Mouse (Mus musculus): ENCODE measurements around the gene Fam177a. TPM values are rescaled to one million over a fixed set of nuclear protein-coding genes. Genes with fewer than 3 reads are reported as not detected.
A peak's percentile ranks its signal among the peaks of the same experiment; 100 is the strongest.
"Not testable (repeated sequence)": the region's sequence is repeated elsewhere in the genome, so short reads cannot be mapped to it uniquely, and the experiment has no call there.

Gene Fam177a
- 10.0 and 14.5 TPM in 2 replicates for polyA plus RNA-seq (2014; fragmentation: Nextera tagmentation; extraction: Ambion mirVana)

DNA sequence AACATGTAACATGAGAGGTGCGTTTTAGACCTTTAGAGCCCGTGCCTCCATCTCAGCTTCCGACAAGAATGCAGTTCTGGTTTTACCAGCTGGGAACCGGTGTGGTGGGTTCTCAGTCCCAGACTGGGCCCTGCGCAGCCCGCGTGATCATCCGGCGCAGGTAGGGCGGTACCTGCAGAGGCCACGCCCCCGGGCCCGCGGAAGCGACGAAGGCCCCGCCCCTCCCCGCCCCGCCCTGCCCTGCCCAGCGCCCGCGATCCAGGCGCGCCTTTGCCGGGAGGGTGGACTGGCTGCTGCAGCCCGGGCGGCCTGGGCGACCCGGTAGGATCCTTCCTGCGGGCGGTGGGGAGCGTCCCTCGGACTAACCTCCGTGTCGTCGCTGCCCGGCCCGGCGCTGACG is at the start of gene Fam177a:
Gene Fam177a (plus strand): TSS at position 228 of the 400 bp plus-strand sequence.
- not testable (repeated sequence) for H3K36me3 ChIP-seq (ENCODE audit: control insufficient read depth, insufficient read depth, low read length); H3K27me3 ChIP-seq (ENCODE audit: control insufficient read depth, insufficient read depth, low read length); H3K27ac ChIP-seq (ENCODE audit: low read depth, low read length); H3K4me2 ChIP-seq (replicated peaks; ENCODE audit: low read depth, low read length); H3K4me1 ChIP-seq (ENCODE audit: control insufficient read depth, insufficient read depth, low read length); H3K9me3 ChIP-seq (ENCODE audit: control insufficient read depth, low read length); H3K4me3 ChIP-seq (ENCODE audit: low read length); H3K9ac ChIP-seq (ENCODE audit: low read depth, low read length)
- ATAC-seq (ENCODE audit: low FRiP score, low TSS enrichment): peak; percentile 96
- no CpG with 5 or more reads among the region's 40 CpGs for WGBS

GRCm38 (mm10) chr12:55075296-55075695 is 49.0 kb upstream of the Fam177a start:
- H3K4me3 ChIP-seq (ENCODE audit: low read length): no peak overlapping the region
- no peak for ATAC-seq (ENCODE audit: low FRiP score, low TSS enrichment)
- no peaks in the 10 kb centered on the region for H3K9me3 ChIP-seq (ENCODE audit: control insufficient read depth, low read length)
- H3K27me3 ChIP-seq (ENCODE audit: control insufficient read depth, insufficient read depth, low read length): no peaks in the 10 kb centered on the region
- no peaks in the 10 kb centered on the region for H3K36me3 ChIP-seq (ENCODE audit: control insufficient read depth, insufficient read depth, low read length)
- H3K4me1 ChIP-seq (ENCODE audit: control insufficient read depth, insufficient read depth, low read length): no peaks in the 10 kb centered on the region
- H3K4me2 ChIP-seq (replicated peaks; ENCODE audit: low read depth, low read length): no peak overlapping the region
- H3K27ac ChIP-seq (ENCODE audit: low read depth, low read length): no peak overlapping the region
- no peak overlapping the region for H3K9ac ChIP-seq (ENCODE audit: low read depth, low read length)
- 98% methylated on average over 2 of the region's 2 CpGs for WGBS

GRCm38 (mm10) chr12:55078706-55079105 is 45.6 kb upstream of the Fam177a start:
- not testable (repeated sequence) for H3K9ac ChIP-seq (ENCODE audit: low read depth, low read length); H3K36me3 ChIP-seq (ENCODE audit: control insufficient read depth, insufficient read depth, low read length); H3K27me3 ChIP-seq (ENCODE audit: control insufficient read depth, insufficient read depth, low read length); H3K4me3 ChIP-seq (ENCODE audit: low read length); H3K9me3 ChIP-seq (ENCODE audit: control insufficient read depth, low read length); H3K4me1 ChIP-seq (ENCODE audit: control insufficient read depth, insufficient read depth, low read length); ATAC-seq (ENCODE audit: low FRiP score, low TSS enrichment); H3K4me2 ChIP-seq (replicated peaks; ENCODE audit: low read depth, low read length); H3K27ac ChIP-seq (ENCODE audit: low read depth, low read length)
- WGBS: 48% methylated on average over 2 of the region's 2 CpGs

DNA sequence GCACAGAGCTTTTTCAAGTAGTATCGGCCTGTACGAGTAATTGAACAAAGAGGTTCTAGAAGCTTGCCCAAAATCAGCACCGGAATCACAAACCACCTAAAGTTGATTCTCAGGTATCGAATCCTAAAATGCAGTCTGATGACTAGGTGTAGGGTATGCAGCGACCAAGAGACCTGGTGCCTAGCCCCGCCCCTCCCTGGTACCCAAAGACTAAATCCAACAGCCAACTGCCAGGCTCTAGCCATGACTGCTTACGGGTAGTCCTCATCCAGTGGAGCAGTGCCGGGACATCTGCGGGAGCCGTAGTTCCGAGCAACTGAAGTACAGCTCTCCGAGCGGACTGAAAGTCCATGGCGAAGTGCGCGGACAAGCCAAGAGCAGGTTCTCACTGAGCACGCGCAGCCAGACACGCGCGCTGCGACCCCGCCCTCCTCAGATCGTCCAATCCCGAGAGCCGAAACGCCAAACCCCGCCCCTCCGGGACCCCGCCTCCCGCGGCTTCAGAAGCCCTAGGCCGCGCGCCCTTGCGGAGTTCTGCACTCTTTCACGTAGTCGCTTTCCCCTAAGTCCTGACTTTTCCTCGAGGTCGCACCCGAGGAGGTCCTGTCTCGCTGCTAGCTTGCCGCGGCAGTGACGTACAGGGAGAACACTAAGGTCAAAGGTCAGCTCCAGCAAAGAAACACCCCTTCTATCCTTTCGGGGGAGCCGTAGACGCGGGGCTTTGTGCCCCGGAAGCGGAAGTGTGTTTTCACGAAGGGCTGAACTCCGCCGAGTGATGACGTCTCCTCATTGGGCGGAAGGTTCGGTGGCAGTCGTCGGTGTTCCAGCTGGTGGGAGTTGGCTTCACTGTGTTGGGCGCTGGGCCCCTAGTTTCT is 44.3 kb upstream of the Fam177a start, which contains the start of the genes 2700097O09Rik and Srp54a:
Gene 2700097O09Rik (minus strand): TSS at position 385 of the 875 bp plus-strand sequence.
Gene Srp54a (plus strand): TSS at position 537 of the 875 bp plus-strand sequence.
- Histone ChIP-seq H3K4me3 (ENCODE audit: low read length) (peak within 1 kb of the TSS; percentile 61), H3K9ac (ENCODE audit: low read depth, low read length) (peak within 1 kb of the TSS; percentile 70), H3K27ac (ENCODE audit: low read depth, low read length) (peak within 1 kb of the TSS; percentile 73; the same call in 1 of the 2 replicates), H3K4me2 (replicated peaks; ENCODE audit: low read depth, low read length) (peak within 1 kb of the TSS; percentile 50)
- not testable (repeated sequence) for H3K36me3 ChIP-seq (ENCODE audit: control insufficient read depth, insufficient read depth, low read length); H3K4me1 ChIP-seq (ENCODE audit: control insufficient read depth, insufficient read depth, low read length); H3K27me3 ChIP-seq (ENCODE audit: control insufficient read depth, insufficient read depth, low read length); H3K9me3 ChIP-seq (ENCODE audit: control insufficient read depth, low read length)
- WGBS: under 1% methylated on average over 52 of the region's 60 CpGs
- ATAC-seq (ENCODE audit: low FRiP score, low TSS enrichment): peak; percentile 98

DNA sequence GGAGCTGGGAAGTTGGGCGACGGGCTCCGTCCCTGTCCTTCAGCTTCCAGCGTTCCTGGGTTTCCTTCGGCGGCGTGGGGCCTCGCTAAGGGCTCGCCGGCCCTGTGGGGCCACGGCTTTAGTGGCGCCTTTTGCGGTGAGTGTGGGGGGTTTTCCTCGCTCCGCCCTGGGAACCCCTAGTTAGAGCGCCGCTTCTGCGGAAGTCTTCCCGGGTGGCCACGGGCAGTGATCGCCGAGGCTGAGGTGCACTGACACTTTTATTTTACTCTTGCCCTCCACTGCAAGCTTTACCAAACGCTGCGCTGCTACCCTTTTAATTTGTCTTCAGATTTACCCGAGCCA is 43.7 kb upstream of the Fam177a start:
- not testable (repeated sequence) for H3K36me3 ChIP-seq (ENCODE audit: control insufficient read depth, insufficient read depth, low read length)

GRCm38 (mm10) chr12:55092127-55092526 is 32.1 kb upstream of the Fam177a start:
- WGBS: 83% methylated on average over 1 of the region's 7 CpGs
- not testable (repeated sequence) for H3K27ac ChIP-seq (ENCODE audit: low read depth, low read length); H3K9me3 ChIP-seq (ENCODE audit: control insufficient read depth, low read length); H3K9ac ChIP-seq (ENCODE audit: low read depth, low read length); H3K27me3 ChIP-seq (ENCODE audit: control insufficient read depth, insufficient read depth, low read length); H3K4me2 ChIP-seq (replicated peaks; ENCODE audit: low read depth, low read length); H3K4me1 ChIP-seq (ENCODE audit: control insufficient read depth, insufficient read depth, low read length); ATAC-seq (ENCODE audit: low FRiP score, low TSS enrichment); H3K4me3 ChIP-seq (ENCODE audit: low read length); H3K36me3 ChIP-seq (ENCODE audit: control insufficient read depth, insufficient read depth, low read length)

More for the DNA sequence above, 43.7 kb upstream of the Fam177a start:
- under 1% methylated on average over 25 of the region's 25 CpGs for WGBS
- H3K9me3 ChIP-seq (ENCODE audit: control insufficient read depth, low read length); H3K4me1 ChIP-seq (ENCODE audit: control insufficient read depth, insufficient read depth, low read length); H3K27me3 ChIP-seq (ENCODE audit: control insufficient read depth, insufficient read depth, low read length): not testable (repeated sequence)
- H3K4me3 ChIP-seq (ENCODE audit: low read length): peak overlapping the region; percentile 61
- H3K27ac ChIP-seq (ENCODE audit: low read depth, low read length): peak overlapping the region; percentile 69; the same call in 1 of the 2 replicates
- H3K9ac ChIP-seq (ENCODE audit: low read depth, low read length): peak overlapping the region; percentile 70
- peak; percentile 54; the same call in 1 of the 2 replicates for ATAC-seq (ENCODE audit: low FRiP score, low TSS enrichment)
- H3K4me2 ChIP-seq (replicated peaks; ENCODE audit: low read depth, low read length): peak overlapping the region; percentile 37

- not testable (repeated sequence) for H3K36me3 ChIP-seq (ENCODE audit: control insufficient read depth, insufficient read depth, low read length); H3K4me2 ChIP-seq (replicated peaks; ENCODE audit: low read depth, low read length); ATAC-seq (ENCODE audit: low FRiP score, low TSS enrichment); H3K4me3 ChIP-seq (ENCODE audit: low read length); H3K27ac ChIP-seq (ENCODE audit: low read depth, low read length); H3K27me3 ChIP-seq (ENCODE audit: control insufficient read depth, insufficient read depth, low read length); H3K4me1 ChIP-seq (ENCODE audit: control insufficient read depth, insufficient read depth, low read length); H3K9me3 ChIP-seq (ENCODE audit: control insufficient read depth, low read length); H3K9ac ChIP-seq (ENCODE audit: low read depth, low read length)
- WGBS: no CpG with 5 or more reads among the region's 7 CpGs
These were observed 11.7 kb upstream of the Fam177a start for GRCm38 (mm10) chr12:55112616-55113015.

DNA sequence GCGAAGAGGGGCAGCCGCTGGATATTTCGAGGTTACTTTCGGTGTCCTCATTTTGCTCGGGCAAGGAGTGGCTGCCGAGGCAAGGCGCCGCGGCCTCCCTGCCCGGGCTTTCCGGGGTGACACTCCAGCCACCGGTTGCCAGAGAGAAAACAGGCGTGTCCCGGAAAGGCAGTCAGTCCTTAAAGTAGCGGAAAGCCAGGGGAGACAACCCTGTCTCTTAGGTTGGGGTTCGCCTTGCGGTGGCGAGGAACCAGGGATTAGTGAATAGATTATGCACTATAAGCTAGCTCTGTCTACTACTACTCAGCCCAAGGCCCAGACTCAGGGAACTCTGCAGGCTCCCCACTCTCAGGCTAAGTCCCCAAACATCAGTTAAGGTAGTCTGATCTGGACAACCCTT is 462 bp downstream of the Fam177a start:
- H3K4me2 ChIP-seq (replicated peaks; ENCODE audit: low read depth, low read length); H3K9ac ChIP-seq (ENCODE audit: low read depth, low read length); H3K27ac ChIP-seq (ENCODE audit: low read depth, low read length); H3K9me3 ChIP-seq (ENCODE audit: control insufficient read depth, low read length); H3K4me1 ChIP-seq (ENCODE audit: control insufficient read depth, insufficient read depth, low read length); H3K4me3 ChIP-seq (ENCODE audit: low read length); H3K27me3 ChIP-seq (ENCODE audit: control insufficient read depth, insufficient read depth, low read length); H3K36me3 ChIP-seq (ENCODE audit: control insufficient read depth, insufficient read depth, low read length): not testable (repeated sequence)
- no CpG with 5 or more reads among the region's 18 CpGs for WGBS
- peak; percentile 43; the same call in 1 of the 2 replicates for ATAC-seq (ENCODE audit: low FRiP score, low TSS enrichment)

GRCm38 (mm10) chr12:55135540-55135939 is 11.3 kb downstream of the Fam177a start:
- no CpG with 5 or more reads among the region's 6 CpGs for WGBS
- not testable (repeated sequence) for H3K36me3 ChIP-seq (ENCODE audit: control insufficient read depth, insufficient read depth, low read length); H3K27me3 ChIP-seq (ENCODE audit: control insufficient read depth, insufficient read depth, low read length); H3K4me1 ChIP-seq (ENCODE audit: control insufficient read depth, insufficient read depth, low read length); ATAC-seq (ENCODE audit: low FRiP score, low TSS enrichment); H3K9me3 ChIP-seq (ENCODE audit: control insufficient read depth, low read length); H3K27ac ChIP-seq (ENCODE audit: low read depth, low read length); H3K4me2 ChIP-seq (replicated peaks; ENCODE audit: low read depth, low read length); H3K4me3 ChIP-seq (ENCODE audit: low read length); H3K9ac ChIP-seq (ENCODE audit: low read depth, low read length)
